In genomic region chr12:50514526-50514925, GRCm38 (mm10) we compare ENCODE assay signal across 29 mouse cellular contexts.
DNase-seq lines count a peak whose midpoint lies in the region; ATAC-seq and TF ChIP-seq lines count a peak whose summit lies in the region.
"Had no signal": no experiment of that assay in that cellular context is flagged by ENCODE, and none has a peak within 500 bp of the region (broad histone marks: within the 10 kb centered on the region; RNA-seq: fewer than 3 reads in every experiment).

No protein-coding gene starts in this region.

- no peak overlapping the region for H3K4me3 ChIP-seq in gastrocnemius, adult 2 months
- H3K4me3 ChIP-seq: embryonic facial prominence, embryonic 10.5 days; embryonic facial prominence, embryonic 15.5 days; forebrain, embryonic 10.5 days; heart, embryonic 10.5 days; heart, embryonic 15.5 days; lung, embryonic 15.5 days; midbrain, embryonic 13.5 days had no signal

- intact Hi-C loops in gastrocnemius, adult 2 months (cut with DNase I), result no loop called here

- DNase-seq in gastrocnemius, adult 2 months, result no peak
- no peak for DNase-seq in gastrocnemius, postnatal 4 days (ENCODE audit: low spot score in 2 of 2)
- DNase-seq in lung, postnatal 25 days (ENCODE audit: low spot score), result peak; percentile 24
- DNase-seq in lung, postnatal 14 days, result no peak
- DNase-seq in NIH3T3 (ENCODE audit: low read depth), result peak; percentile 78
- peak; percentile 11 for DNase-seq in skeletal muscle tissue, adult 2 months (ENCODE audit: low read depth, low spot score)
- DNase-seq: adrenal gland, postnatal 14 days; B cell, adult 2 months; cerebellum, adult 11-12 months; cerebellum, adult 9-11 months; gastrocnemius, postnatal 10 days; heart, adult 11 months; kidney, adult 9 months; kidney, postnatal 10 days; layer of hippocampus, postnatal 36 days; liver; spleen, adult 18-20 months; thymus, postnatal 14 days had no signal

- ATAC-seq in megakaryocyte-erythroid progenitor cell, adult 5-6 weeks (replicated peaks; ENCODE audit: low FRiP score, low TSS enrichment, poor library complexity, severe bottlenecking), result no peak
- ATAC-seq: forebrain, embryonic 16.5 days; intestine, embryonic 16.5 days; midbrain, embryonic 13.5 days had no signal

- H3K27ac ChIP-seq in gastrocnemius, adult 2 months, result peak overlapping the region; percentile 88
- H3K27ac ChIP-seq: embryonic facial prominence, embryonic 10.5 days; embryonic facial prominence, embryonic 15.5 days; forebrain, embryonic 10.5 days; heart, embryonic 10.5 days; heart, embryonic 15.5 days; liver, embryonic 14.5 days; lung, embryonic 15.5 days; midbrain, embryonic 13.5 days had no signal

- no peak for TF ChIP-seq CTCF in gastrocnemius, adult 2 months (IDR thresholded peaks at IDR 0.05)

Comparison
In these comparisons a context has a peak if more than half of its experiments do, and no peak if none do; other contexts are left out.
1. DNase-seq: peak in lung, postnatal 25 days (single experiment), NIH3T3 (single experiment) and skeletal muscle tissue, adult 2 months (single experiment); none in gastrocnemius, adult 2 months (single experiment), gastrocnemius, postnatal 4 days (0 of 2) and lung, postnatal 14 days (single experiment).